Mouse (Mus musculus): ENCODE measurements at regions not wholly inside any gene's neighbourhood (a gene's known extent, or its start where the extent isn't known, plus 50 kb on each side); places are given as distances from the start of the nearest gene placed in this dataset.

- no peak for DNase-seq (ENCODE audit: low spot score in 2 of 2)
These were observed 209.7 kb downstream of the Igsf11 start for GRCm38 (mm10) chr16:39102151-39102550.

DNA sequence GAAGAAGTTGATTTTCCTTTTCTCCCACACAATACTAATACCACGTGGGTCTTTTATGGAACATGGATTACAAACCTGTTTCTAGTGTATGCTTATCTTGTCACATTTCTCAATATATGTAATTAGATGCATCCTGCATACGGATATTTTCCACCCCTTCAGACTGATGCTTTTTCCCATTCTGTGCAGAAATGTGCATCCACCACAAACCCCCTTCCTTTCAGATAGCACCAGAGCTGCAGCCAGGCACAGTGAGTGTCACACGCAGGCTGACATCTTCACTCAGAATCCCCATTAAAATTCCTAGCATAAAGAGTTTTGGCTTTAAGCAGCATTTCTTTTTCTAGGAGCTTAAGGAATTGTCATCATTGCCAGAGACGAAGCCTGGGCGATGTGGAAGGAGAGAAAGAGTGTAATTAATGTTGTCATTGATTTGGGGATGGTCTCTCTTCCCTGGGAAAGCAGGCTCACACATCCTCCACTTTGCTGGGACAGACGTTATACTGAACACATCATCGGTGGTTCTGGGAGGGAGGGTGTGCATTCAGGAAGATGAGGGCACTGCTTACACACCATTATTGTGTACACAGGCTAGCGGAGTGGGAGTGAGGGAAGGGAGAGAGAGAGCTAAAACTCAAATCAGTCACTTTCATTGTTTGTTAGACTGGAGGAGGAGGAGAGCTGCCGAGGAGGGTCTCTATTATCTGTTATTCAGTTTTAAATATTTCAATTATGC is 211.1 kb downstream of the Igsf11 start:
- no peak for DNase-seq (ENCODE audit: low spot score in 2 of 2)

DNA sequence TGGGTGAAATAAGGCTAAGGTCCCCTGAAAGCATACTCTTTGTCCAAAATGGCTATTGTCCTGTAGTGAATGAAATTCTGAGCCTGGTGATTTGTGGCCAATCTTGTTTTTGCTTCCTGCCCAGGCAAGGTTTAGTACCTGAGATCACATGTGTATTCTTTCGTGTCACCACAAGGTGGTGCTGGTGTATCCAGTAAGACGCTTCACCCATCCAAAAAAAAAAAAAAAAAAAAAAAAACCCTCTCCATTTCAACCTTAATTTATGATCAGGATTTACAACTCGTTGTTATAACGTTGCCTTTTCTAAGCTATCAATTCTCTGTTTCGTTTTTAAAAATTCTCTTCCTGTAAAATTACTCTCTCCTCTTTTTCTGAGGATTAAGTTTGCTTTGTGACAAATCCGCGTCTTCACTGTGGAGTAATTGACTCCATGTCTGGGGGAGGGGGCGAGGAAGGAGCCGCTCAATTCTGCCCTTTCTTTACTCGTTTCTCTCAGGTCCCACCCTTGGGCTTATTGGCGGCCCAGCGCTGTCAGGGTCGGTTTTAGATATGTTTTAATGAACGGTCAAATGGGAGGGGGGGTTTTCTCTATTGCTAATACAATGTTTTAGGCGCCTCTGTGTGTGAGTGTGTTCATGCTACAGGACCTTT is 217.0 kb downstream of the Igsf11 start:
- no peak for DNase-seq (ENCODE audit: low spot score in 2 of 2)

DNA sequence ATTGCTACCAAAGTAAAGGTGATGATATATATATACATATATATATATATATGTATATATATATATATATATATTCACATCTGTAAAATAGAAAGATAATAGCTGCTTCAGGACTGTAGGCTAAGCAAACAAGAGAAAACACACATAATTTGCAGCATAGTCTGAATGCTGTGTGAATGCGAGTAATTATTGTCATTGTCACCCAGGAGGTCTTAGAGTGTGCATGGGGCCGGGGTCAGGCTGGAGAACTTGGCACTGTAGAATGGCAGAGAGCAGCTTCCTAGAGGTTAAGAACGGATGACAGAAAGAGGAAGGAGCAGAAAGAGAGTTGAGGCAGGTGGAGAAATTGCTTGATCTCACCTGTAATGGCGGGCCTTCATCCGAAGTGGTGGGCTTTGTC is 217.6 kb downstream of the Igsf11 start:
- DNase-seq (ENCODE audit: low spot score in 2 of 2), result no peak

DNA sequence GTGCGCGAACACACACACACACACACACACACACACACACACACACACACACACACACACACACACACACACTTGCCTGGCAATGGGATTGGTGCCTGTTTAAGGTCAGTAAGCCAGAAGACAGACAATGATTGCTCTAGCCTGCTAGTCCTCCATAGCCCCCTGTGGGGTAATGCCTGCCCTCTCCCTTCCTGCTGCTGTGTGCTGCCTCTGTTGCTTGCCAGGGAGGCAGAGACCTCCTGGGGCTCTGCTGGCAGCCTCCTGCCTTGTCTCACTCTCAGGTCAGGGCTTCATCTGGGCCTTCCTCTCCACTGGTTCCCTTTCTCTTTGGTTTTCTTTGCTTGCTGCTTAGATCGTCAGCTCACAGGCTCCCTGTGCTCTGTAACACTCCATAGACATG is 225.6 kb downstream of the Igsf11 start:
- no peak for DNase-seq (ENCODE audit: low spot score in 2 of 2)

- DNase-seq (ENCODE audit: low spot score in 2 of 2), result no peak
These were observed 227.3 kb downstream of the Igsf11 start for GRCm38 (mm10) chr16:39119811-39120210.

DNA sequence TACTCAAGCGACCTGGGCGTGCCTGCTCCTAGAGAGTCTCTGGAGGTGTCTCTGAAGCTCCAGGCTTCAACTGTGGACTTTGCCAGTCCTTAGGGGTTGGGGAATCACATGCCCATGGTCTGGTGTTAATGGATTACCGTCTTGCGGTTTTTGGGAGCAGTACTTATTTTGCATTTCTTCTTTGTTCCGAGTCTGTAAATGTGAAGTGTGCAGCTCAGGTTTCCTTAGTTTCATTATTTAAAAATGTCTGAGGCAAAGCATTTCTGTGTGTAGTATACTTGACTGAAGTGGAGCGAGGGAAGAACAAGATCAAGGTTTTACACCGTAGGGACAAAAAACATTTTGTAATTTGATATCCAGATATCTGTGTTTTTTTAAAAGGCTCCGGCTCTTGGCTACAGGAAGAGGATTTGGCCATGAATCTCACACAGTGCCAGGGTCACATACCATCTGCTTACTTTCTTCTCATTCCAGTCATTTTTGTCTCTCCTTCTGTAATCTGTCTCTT is 231.0 kb downstream of the Igsf11 start:
- DNase-seq (ENCODE audit: low spot score in 2 of 2), result no peak

DNA sequence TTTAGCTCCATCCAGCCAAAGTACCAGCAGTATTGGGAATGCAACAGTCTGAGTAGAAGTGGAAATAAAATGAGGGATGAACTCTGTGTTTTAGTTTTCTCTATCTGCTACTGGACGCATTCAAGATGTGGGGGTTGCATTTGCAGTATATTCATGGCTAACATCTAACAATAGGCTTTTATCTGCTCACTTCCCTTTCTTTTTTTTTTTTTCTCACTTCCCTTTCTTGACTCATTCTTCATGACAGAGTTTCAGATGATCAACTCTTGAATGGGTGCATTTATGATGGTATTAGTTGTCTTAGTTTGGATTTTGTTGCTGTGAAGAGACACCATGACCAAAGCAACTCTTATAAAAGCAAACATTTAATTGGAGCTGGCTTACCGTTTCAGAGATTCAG is 240.0 kb downstream of the Igsf11 start:
- no peak for DNase-seq (ENCODE audit: low spot score in 2 of 2)

DNA sequence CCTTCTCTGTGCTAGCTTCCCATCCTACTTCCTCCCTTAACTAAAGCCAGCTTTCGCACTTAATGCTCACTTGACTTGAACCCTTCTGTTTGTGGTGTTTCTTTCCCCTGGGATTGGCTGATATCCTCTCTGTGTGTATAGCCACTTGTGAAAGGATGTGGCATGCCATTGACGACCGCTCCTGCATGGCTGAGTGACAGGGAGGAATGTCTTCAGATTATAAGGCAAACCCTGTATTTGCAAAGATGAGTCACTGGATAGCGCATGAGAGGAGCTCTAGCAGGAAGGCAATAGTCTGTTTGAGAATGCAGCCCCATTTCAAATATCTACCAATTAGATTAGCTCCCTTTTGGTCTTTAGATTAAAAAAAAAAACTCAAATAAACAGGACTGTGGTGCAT is 243.3 kb downstream of the Igsf11 start:
- no peak for DNase-seq (ENCODE audit: low spot score in 2 of 2)

- DNase-seq (ENCODE audit: low spot score in 2 of 2), result no peak
These were observed 254.7 kb downstream of the Igsf11 start for GRCm38 (mm10) chr16:39147151-39147550.

- DNase-seq (ENCODE audit: low spot score in 2 of 2), result no peak
These were observed 259.2 kb downstream of the Igsf11 start for GRCm38 (mm10) chr16:39151325-39152318.

DNA sequence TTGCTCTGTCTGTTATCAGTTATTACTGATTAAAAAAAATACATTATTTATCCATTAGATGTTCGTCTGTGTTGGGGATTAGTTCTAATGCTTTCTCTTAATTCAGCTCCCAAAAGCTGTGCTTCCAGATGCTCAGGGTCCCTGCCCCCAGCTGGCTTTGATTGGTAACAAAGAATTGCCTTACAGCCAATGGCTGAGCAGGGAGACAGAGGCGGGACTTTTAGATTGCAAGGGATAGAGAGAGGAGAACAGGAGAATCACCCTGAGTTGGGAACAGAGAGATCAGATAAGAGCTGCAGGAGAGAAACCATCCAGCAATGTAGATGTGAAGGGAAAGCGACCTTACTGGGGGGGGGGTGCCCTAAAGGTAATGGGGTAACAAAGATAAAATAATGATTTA is 266.4 kb downstream of the Igsf11 start:
- no peak for DNase-seq (ENCODE audit: low spot score in 2 of 2)

GRCm38 (mm10) chr16:39159725-39160124 is 267.3 kb downstream of the Igsf11 start:
- DNase-seq (ENCODE audit: low spot score in 2 of 2), result no peak

DNA sequence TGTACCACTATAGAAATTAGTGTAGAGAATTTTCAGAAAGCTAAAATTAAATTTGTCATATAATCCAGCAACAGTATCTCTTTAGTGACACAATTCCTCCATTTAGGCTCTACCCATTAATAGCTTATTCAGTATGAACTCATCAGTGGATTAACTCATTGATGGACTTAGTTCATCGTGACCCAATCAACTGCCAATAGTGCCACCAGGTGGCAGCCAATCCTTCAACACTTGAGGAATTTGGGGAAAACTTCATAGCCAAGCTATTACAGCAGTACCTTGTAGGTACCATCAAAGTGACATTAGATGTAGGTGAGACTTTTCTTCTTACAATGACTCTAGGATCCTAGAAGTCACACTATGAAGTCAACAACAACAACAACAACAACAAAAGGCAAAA is 270.2 kb downstream of the Igsf11 start:
- DNase-seq (ENCODE audit: low spot score in 2 of 2), result no peak

- no peak for DNase-seq (ENCODE audit: low spot score in 2 of 2)
These were observed 299.4 kb downstream of the Igsf11 start for GRCm38 (mm10) chr16:39191861-39192260.

DNA sequence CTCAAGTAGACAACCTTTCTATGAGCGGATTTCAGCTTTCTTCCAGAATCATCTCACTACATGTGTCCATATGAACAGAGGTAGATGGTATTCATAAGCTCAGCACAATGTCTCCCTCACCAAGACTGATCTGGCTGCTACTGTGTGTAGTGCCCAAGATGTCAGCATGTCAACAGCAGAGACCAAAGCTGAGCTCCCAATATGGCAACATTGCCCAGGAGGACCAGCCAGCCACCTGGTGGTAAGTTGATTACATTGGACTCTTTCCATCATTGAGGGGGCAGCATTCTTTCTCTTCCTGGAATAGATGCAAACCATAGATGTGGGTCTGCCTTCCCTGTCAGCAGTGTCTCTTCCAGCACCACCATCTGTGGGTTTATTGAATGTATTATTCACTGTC is 303.0 kb downstream of the Igsf11 start:
- no peak for DNase-seq (ENCODE audit: low spot score in 2 of 2)

DNA sequence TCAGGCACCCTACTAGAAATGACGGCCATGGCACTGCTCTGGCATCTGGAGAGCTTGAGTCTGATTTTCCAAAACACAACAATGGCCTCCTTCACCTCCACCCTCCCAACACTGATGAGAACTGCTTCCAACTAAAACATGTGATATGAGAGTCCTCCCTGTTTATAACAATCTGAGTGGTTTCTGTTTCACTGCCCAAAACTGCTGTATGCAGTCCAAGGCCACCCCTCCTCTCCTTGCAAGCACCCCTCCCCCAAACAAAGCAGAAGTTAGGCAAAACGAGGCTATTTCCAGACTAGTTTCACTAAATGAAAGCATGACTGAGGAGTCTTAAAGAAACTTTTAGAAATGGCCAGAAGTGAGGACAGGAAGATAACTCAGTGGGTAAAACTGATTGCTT is 304.4 kb downstream of the Igsf11 start:
- DNase-seq (ENCODE audit: low spot score in 2 of 2), result no peak

GRCm38 (mm10) chr16:39223551-39223950 is 331.1 kb downstream of the Igsf11 start:
- DNase-seq (ENCODE audit: low spot score in 2 of 2), result no peak

GRCm38 (mm10) chr16:39229501-39229900 is 337.0 kb downstream of the Igsf11 start:
- DNase-seq (ENCODE audit: low spot score in 2 of 2), result no peak

DNA sequence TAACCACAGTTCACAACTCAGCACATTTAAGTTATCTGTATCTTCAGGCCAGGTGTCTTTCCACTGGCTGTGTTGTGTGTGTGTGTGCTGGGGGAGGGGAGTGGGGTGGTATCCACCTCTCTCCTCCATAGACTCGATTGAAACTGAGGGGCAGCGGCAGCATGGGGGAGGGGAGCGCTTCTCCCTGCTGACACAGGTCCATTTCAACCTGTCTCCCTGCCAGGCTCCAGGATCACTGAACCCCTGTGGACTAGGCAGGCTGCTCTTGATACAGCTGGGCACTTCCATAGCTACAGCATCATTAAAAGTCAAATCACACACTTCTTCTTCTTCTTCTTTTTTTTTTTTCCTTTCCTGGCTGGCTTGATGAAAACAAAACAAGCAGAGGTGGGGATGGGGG is 338.0 kb downstream of the Igsf11 start:
- DNase-seq (ENCODE audit: low spot score in 2 of 2), result no peak

DNA sequence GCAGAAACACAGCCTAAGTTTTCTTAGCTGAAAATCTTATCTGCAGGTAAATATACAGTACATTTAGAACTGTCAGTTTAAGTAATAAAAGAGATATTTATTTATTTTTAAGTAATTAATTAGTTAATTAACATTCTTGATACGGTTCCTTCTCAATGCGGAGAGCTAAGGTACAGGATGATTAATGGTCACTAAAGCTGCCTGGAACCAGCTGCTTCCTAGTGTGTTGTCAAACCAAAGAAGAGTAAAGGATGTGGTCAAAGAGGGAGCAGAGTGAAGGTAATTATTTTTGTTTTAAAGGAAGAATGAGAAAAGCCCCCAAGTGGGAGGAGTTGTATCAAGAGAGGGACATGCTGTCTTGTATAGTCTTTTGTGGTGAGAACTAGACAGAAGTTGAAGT is 341.8 kb downstream of the Igsf11 start:
- no peak for DNase-seq (ENCODE audit: low spot score in 2 of 2)

GRCm38 (mm10) chr16:39273490-39273889 is 381.0 kb downstream of the Igsf11 start:
- no peak for DNase-seq (ENCODE audit: low spot score in 2 of 2)

Data from urinary bladder, postnatal 4 days (tissue).